Mouse (Mus musculus): ENCODE results near the gene Pdf.

GRCm38 (mm10) chr8:106997416-106997815 is 51.0 kb downstream of the Pdf start:
- TF ChIP-seq CTCF (IDR thresholded peaks at IDR 0.05; ENCODE audit: low read depth) = no peak
- no peak for TF ChIP-seq EP300 (IDR thresholded peaks at IDR 0.05; ENCODE audit: low read depth)

Data from liver, embryonic 14.5 days (tissue).